Mouse (Mus musculus) bone marrow macrophage, adult 2 months (primary cell): ENCODE measurements around the gene Reep6. TPM values are rescaled to one million over a fixed set of nuclear protein-coding genes. Genes with fewer than 3 reads are reported as not detected.

Source experiments
- H3K27ac ChIP-seq: 2 replicates; pipeline ENCODE4 v1.5.1; 2012; ENCODE audit warnings: low read depth, low read length; ENCODE audit not compliant: insufficient read depth
- H3K4me1 ChIP-seq: 2 replicates; pipeline ENCODE4 v1.6.1; 2012; ENCODE audit warnings: low read length; ENCODE audit not compliant: control insufficient read depth, insufficient read depth
- H3K4me3 ChIP-seq: 2 replicates; pipeline ENCODE4 v1.5.1; 2012; ENCODE audit warnings: mild to moderate bottlenecking, low read length, moderate library complexity; ENCODE audit not compliant: insufficient read depth
- CTCF ChIP-seq: IDR thresholded peaks from 2 replicates; pipeline ENCODE4 v1.5.1; 2012; ENCODE audit warnings: low read depth, mild to moderate bottlenecking, low read length, moderate library complexity
- POLR2A ChIP-seq: IDR thresholded peaks from 2 replicates; pipeline ENCODE4 v1.6.1; 2012; ENCODE audit warnings: mild to moderate bottlenecking, low read depth, low read length, borderline replicate concordance
- polyA plus RNA-seq: library from polyadenylated mRNA; stranded (reverse); fragments of >200 nt; gene quantifications from 2 replicates; pipeline ENCODE4 v1.2.4, GENCODE M21; 2012; ENCODE audit not compliant: missing spikeins, insufficient read depth, insufficient read length

Reep6 gene
- polyA plus RNA-seq, 1 experiment = 1.5 TPM

GRCm38 (mm10) chr10:80314494-80315001 lies 15.2 kb upstream of the Reep6 start:
- Histone ChIP-seq H3K4me3 (no peak overlapping the region), H3K4me1 (peaks cover 18% of the 10 kb centered on the region)
- TF ChIP-seq POLR2A (no peak), CTCF (no peak)

GRCm38 (mm10) chr10:80315315-80315714 lies 14.4 kb upstream of the Reep6 start:
- Histone ChIP-seq H3K27ac (no peak overlapping the region), H3K4me3 (no peak overlapping the region), H3K4me1 (peaks cover 19% of the 10 kb centered on the region)
- TF ChIP-seq POLR2A = no peak
- no peak for TF ChIP-seq CTCF

More at GRCm38 (mm10) chr10:80314494-80315001, 15.2 kb upstream of the Reep6 start:
- H3K27ac ChIP-seq = no peak overlapping the region

GRCm38 (mm10) chr10:80316359-80316781 lies 13.4 kb upstream of the Reep6 start:
- Histone ChIP-seq H3K4me3 (no peak overlapping the region), H3K4me1 (peaks cover 22% of the 10 kb centered on the region), H3K27ac (no peak overlapping the region)
- TF ChIP-seq CTCF = no peak
- no peak for TF ChIP-seq POLR2A

- H3K27ac ChIP-seq = no peak overlapping the region
- peaks cover 28% of the 10 kb centered on the region for H3K4me1 ChIP-seq
- no peak for TF ChIP-seq POLR2A
- no peak overlapping the region for H3K4me3 ChIP-seq
These were observed 12.7 kb upstream of the Reep6 start for GRCm38 (mm10) chr10:80317011-80317410.

GRCm38 (mm10) chr10:80320340-80320760 lies 9.4 kb upstream of the Reep6 start, which contains the start of gene 2310011J03Rik:
TSS of gene 2310011J03Rik (minus strand) at chr10:80320537.
- Histone ChIP-seq H3K4me3 (peak within 1 kb of the TSS; percentile 93), H3K27ac (peak within 1 kb of the TSS; percentile 91), H3K4me1 (peaks cover 19% of the 10 kb centered on the region)
- TF ChIP-seq CTCF (no peak), POLR2A (0 out of 2 replicates have a peak, but pooled peaks have one; percentile 59)

- TF ChIP-seq CTCF = no peak
- no peak for TF ChIP-seq POLR2A
- Histone ChIP-seq H3K4me3 (peak overlapping the region; percentile 93), H3K27ac (peak overlapping the region; percentile 91), H3K4me1 (peaks cover 19% of the 10 kb centered on the region)
These were observed 8.6 kb upstream of the Reep6 start for GRCm38 (mm10) chr10:80321014-80321669.

GRCm38 (mm10) chr10:80321670-80322581 lies 7.8 kb upstream of the Reep6 start:
- Histone ChIP-seq H3K4me1 (peaks cover 19% of the 10 kb centered on the region), H3K27ac (peak overlapping the region; percentile 91), H3K4me3 (peak overlapping the region; percentile 93)
- no peak for TF ChIP-seq POLR2A
- TF ChIP-seq CTCF = no peak

GRCm38 (mm10) chr10:80322811-80323211 lies 6.9 kb upstream of the Reep6 start:
- Histone ChIP-seq H3K4me3 (peak overlapping the region; percentile 93), H3K4me1 (peaks cover 16% of the 10 kb centered on the region), H3K27ac (peak overlapping the region; percentile 8; the same call in 1 of the 2 replicates)
- no peak for TF ChIP-seq POLR2A
- peak; percentile 34; the same call in 1 of the 2 replicates for TF ChIP-seq CTCF

- no peak for TF ChIP-seq CTCF
- no peak for TF ChIP-seq POLR2A
- Histone ChIP-seq H3K27ac (peak overlapping the region; percentile 45), H3K4me3 (peak overlapping the region; percentile 93), H3K4me1 (peaks cover 16% of the 10 kb centered on the region)
These were observed 6.3 kb upstream of the Reep6 start for GRCm38 (mm10) chr10:80323261-80324119.
